Mouse (Mus musculus) intestine, embryonic 14.5 days (tissue): ENCODE results near the gene Ppard. TPM values are rescaled to one million over a fixed set of nuclear protein-coding genes. Genes with fewer than 3 reads are reported as not detected.

ENCODE experiments used
- ATAC-seq: fragments of 200-750 bp; cut with Nextera tagmentation; replicated peaks from 2 replicates; pipeline ENCODE4 v1.8.0; 2017; ENCODE audit warnings: low read depth, moderate number of reproducible peaks, moderate TSS enrichment, moderate library complexity; ENCODE audit not compliant: low FRiP score, low TSS enrichment
- DNase-seq: peaks from one replicate; pipeline ENCODE4 v3.0.0-alpha.2; 2018; ENCODE audit warnings: low spot score
- H3K27ac ChIP-seq: fragments of 300-500 bp; sonication (generic); 2 replicates; pipeline ENCODE4 v1.5.1; 2014; ENCODE audit warnings: low read depth, mild to moderate bottlenecking, control low read depth
- H3K27me3 ChIP-seq: fragments of 300-500 bp; sonication (generic); replicated peaks from 2 replicates; pipeline ENCODE4 v1.6.1; 2014; ENCODE audit warnings: low read length, control low read depth; ENCODE audit not compliant: control insufficient read depth, insufficient read depth
- H3K36me3 ChIP-seq: fragments of 300-500 bp; sonication (generic); 2 replicates; pipeline ENCODE4 v1.6.1; 2014; ENCODE audit warnings: low read length, control low read depth; ENCODE audit not compliant: control insufficient read depth, insufficient read depth
- H3K4me1 ChIP-seq: fragments of 300-500 bp; sonication (generic); replicated peaks from 2 replicates; pipeline ENCODE4 v1.6.1; 2014; ENCODE audit warnings: low read length, control low read depth, mixed read lengths; ENCODE audit not compliant: control insufficient read depth, insufficient read depth
- H3K4me2 ChIP-seq: fragments of 300-500 bp; sonication (generic); 2 replicates; pipeline ENCODE4 v1.6.1; 2014; ENCODE audit warnings: low read length
- H3K4me3 ChIP-seq: fragments of 300-500 bp; sonication (generic); 2 replicates; pipeline ENCODE4 v1.5.1; 2014; ENCODE audit warnings: low read depth, low read length, control low read depth, mixed read lengths
- H3K9ac ChIP-seq: fragments of 300-500 bp; sonication (generic); 2 replicates; pipeline ENCODE4 v1.6.1; 2014; ENCODE audit warnings: mild to moderate bottlenecking, low read length
- H3K9me3 ChIP-seq: fragments of 300-500 bp; sonication (generic); 2 replicates; pipeline ENCODE4 v1.6.1; 2016; ENCODE audit warnings: low read length, control low read depth; ENCODE audit not compliant: control insufficient read depth
- WGBS: fragments of 180-500 bp; shearing (Covaris S2); extraction: QIAGEN DNeasy Blood & Tissue Kit; methylation state at CpG from one replicate; pipeline ENCODE4 v1.1.7; 2014; 5-methylcytosine and 5-hydroxymethylcytosine counted together
- polyA plus RNA-seq: library from polyadenylated mRNA; unstranded; fragments of >200 nt; fragmentation: Nextera tagmentation; extraction: Ambion mirVana; gene quantifications from 2 replicates; pipeline ENCODE4 v1.2.1, GENCODE M21; 2014

Ppard gene
- polyA plus RNA-seq, 1 experiment from 2014 or later = 2.5 TPM

GRCm38 (mm10) chr17:28267251-28267650, 34.8 kb downstream of the Ppard start:
- 80% methylated on average over 5 of the region's 5 CpGs for WGBS
- no peak for ATAC-seq

GRCm38 (mm10) chr17:28270165-28270564, 37.7 kb downstream of the Ppard start:
- H3K4me1 ChIP-seq = peaks cover 13% of the 10 kb centered on the region
- H3K27me3 ChIP-seq = no peaks in the 10 kb centered on the region
- no peak overlapping the region for H3K9ac ChIP-seq
- WGBS = 37% methylated on average over 13 of the region's 13 CpGs
- no peak overlapping the region for H3K4me2 ChIP-seq
- H3K27ac ChIP-seq = peak overlapping the region; percentile 64; the same call in 1 of the 2 replicates
- peak; percentile 42 for ATAC-seq
- no peaks in the 10 kb centered on the region for H3K36me3 ChIP-seq
- H3K9me3 ChIP-seq = no peaks in the 10 kb centered on the region
- no peak overlapping the region for H3K4me3 ChIP-seq
- no peak for DNase-seq

More at GRCm38 (mm10) chr17:28267251-28267650, 34.8 kb downstream of the Ppard start:
- peaks cover 30% of the 10 kb centered on the region for H3K4me1 ChIP-seq
- no peak overlapping the region for H3K4me2 ChIP-seq
- H3K27ac ChIP-seq = no peak overlapping the region
- H3K4me3 ChIP-seq = no peak overlapping the region
- no peaks in the 10 kb centered on the region for H3K9me3 ChIP-seq
- H3K27me3 ChIP-seq = no peaks in the 10 kb centered on the region
- DNase-seq = no peak
- H3K36me3 ChIP-seq = no peaks in the 10 kb centered on the region
- no peak overlapping the region for H3K9ac ChIP-seq

GRCm38 (mm10) chr17:28271537-28272266, 39.2 kb downstream of the Ppard start:
- H3K36me3 ChIP-seq = no peaks in the 10 kb centered on the region
- H3K4me2 ChIP-seq = peak overlapping the region; percentile 18; the same call in 1 of the 2 replicates
- DNase-seq = peak; percentile 67
- no peak overlapping the region for H3K9ac ChIP-seq
- no peak overlapping the region for H3K4me3 ChIP-seq
- H3K4me1 ChIP-seq = peaks cover 9% of the 10 kb centered on the region
- peak; percentile 61 for ATAC-seq
- WGBS = 78% methylated on average over 12 of the region's 12 CpGs
- no peaks in the 10 kb centered on the region for H3K9me3 ChIP-seq
- H3K27me3 ChIP-seq = no peaks in the 10 kb centered on the region
- H3K27ac ChIP-seq = peak overlapping the region; percentile 29

- H3K27me3 ChIP-seq = no peaks in the 10 kb centered on the region
- peak overlapping the region; percentile 29 for H3K27ac ChIP-seq
- ATAC-seq (no peak), DNase-seq (no peak)
- H3K9me3 ChIP-seq = no peaks in the 10 kb centered on the region
- no peaks in the 10 kb centered on the region for H3K36me3 ChIP-seq
- WGBS = 77% methylated on average over 9 of the region's 9 CpGs
- H3K4me2 ChIP-seq = peak overlapping the region; percentile 18
- H3K4me1 ChIP-seq = peaks cover 12% of the 10 kb centered on the region
- no peak overlapping the region for H3K9ac ChIP-seq
- H3K4me3 ChIP-seq = 0 out of 2 replicates have a peak overlapping the region, but pooled peaks have one; percentile 4
Measured at GRCm38 (mm10) chr17:28272281-28272680, 39.8 kb downstream of the Ppard start.

GRCm38 (mm10) chr17:28272837-28273236, 40.3 kb downstream of the Ppard start:
- no peak for DNase-seq
- no peak overlapping the region; the same call in 1 of the 2 replicates for H3K9ac ChIP-seq
- 0 out of 2 replicates have a peak overlapping the region, but pooled peaks have one; percentile 4 for H3K4me3 ChIP-seq
- H3K9me3 ChIP-seq = no peaks in the 10 kb centered on the region
- WGBS = 80% methylated on average over 6 of the region's 6 CpGs
- peaks cover 15% of the 10 kb centered on the region for H3K4me1 ChIP-seq
- no peak for ATAC-seq
- H3K27me3 ChIP-seq = no peaks in the 10 kb centered on the region
- no peaks in the 10 kb centered on the region for H3K36me3 ChIP-seq
- H3K27ac ChIP-seq = peak overlapping the region; percentile 29
- H3K4me2 ChIP-seq = peak overlapping the region; percentile 18

- WGBS = 74% methylated on average over 3 of the region's 3 CpGs
- ATAC-seq = no peak
- Histone ChIP-seq H3K27me3 (no peaks in the 10 kb centered on the region), H3K4me1 (peaks cover 22% of the 10 kb centered on the region), H3K9ac (no peak overlapping the region), H3K27ac (no peak overlapping the region), H3K4me3 (no peak overlapping the region), H3K4me2 (no peak overlapping the region), H3K36me3 (no peaks in the 10 kb centered on the region), H3K9me3 (no peaks in the 10 kb centered on the region)
- DNase-seq = no peak
Measured at GRCm38 (mm10) chr17:28274739-28275138, 42.2 kb downstream of the Ppard start.

GRCm38 (mm10) chr17:28277226-28277625, 44.7 kb downstream of the Ppard start:
- H3K4me1 ChIP-seq = peaks cover 25% of the 10 kb centered on the region
- H3K27ac ChIP-seq = no peak overlapping the region
- H3K4me2 ChIP-seq = no peak overlapping the region
- no peaks in the 10 kb centered on the region for H3K36me3 ChIP-seq
- no peaks in the 10 kb centered on the region for H3K27me3 ChIP-seq
- 77% methylated on average over 14 of the region's 14 CpGs for WGBS
- H3K9ac ChIP-seq = no peak overlapping the region
- no peak for ATAC-seq
- no peak for DNase-seq
- H3K9me3 ChIP-seq = no peaks in the 10 kb centered on the region
- no peak overlapping the region for H3K4me3 ChIP-seq

- DNase-seq (no peak), ATAC-seq (no peak)
- Histone ChIP-seq H3K4me1 (peaks cover 25% of the 10 kb centered on the region), H3K36me3 (no peaks in the 10 kb centered on the region), H3K4me3 (no peak overlapping the region), H3K4me2 (no peak overlapping the region), H3K27ac (no peak overlapping the region), H3K27me3 (no peaks in the 10 kb centered on the region), H3K9ac (no peak overlapping the region), H3K9me3 (no peaks in the 10 kb centered on the region)
- WGBS = 57% methylated on average over 10 of the region's 10 CpGs
Measured at GRCm38 (mm10) chr17:28277721-28278120, 45.2 kb downstream of the Ppard start.

GRCm38 (mm10) chr17:28278156-28278555, 45.7 kb downstream of the Ppard start:
- Histone ChIP-seq H3K27me3 (no peaks in the 10 kb centered on the region), H3K4me1 (peaks cover 25% of the 10 kb centered on the region), H3K4me3 (no peak overlapping the region), H3K9ac (no peak overlapping the region), H3K36me3 (no peaks in the 10 kb centered on the region), H3K4me2 (no peak overlapping the region), H3K27ac (no peak overlapping the region), H3K9me3 (no peaks in the 10 kb centered on the region)
- 92% methylated on average over 3 of the region's 3 CpGs for WGBS
- DNase-seq = no peak
- ATAC-seq = no peak
